Mouse (Mus musculus): ENCODE measurements around the gene Actc1.

- TF ChIP-seq CTCF (IDR thresholded peaks at IDR 0.05; ENCODE audit: low read depth) (no peak), EP300 (optimal IDR thresholded peaks at IDR 0.05) (no peak)
Measured at GRCm38 (mm10) chr2:114018136-114018535, 35.2 kb downstream of the Actc1 start.

All from stomach, postnatal 0 days (tissue).